Mouse (Mus musculus) forebrain, embryonic 15.5 days (tissue): Measurements from ENCODE around the gene Dusp12. TPM values are rescaled to one million over a fixed set of nuclear protein-coding genes. Genes with fewer than 3 reads are reported as not detected.

ENCODE experiments used
- ATAC-seq: fragments of 200-750 bp; cut with Nextera tagmentation; replicated peaks from 2 replicates; pipeline ENCODE4 v1.8.0; 2017; ENCODE audit warnings: mild to moderate bottlenecking, moderate TSS enrichment, moderate library complexity
- H3K27ac ChIP-seq: fragments of 300-500 bp; sonication (generic); replicated peaks from 2 replicates; pipeline ENCODE4 v1.5.1; 2015; ENCODE audit warnings: mild to moderate bottlenecking, inconsistent platforms
- H3K27me3 ChIP-seq: fragments of 300-500 bp; sonication (generic); 2 replicates; pipeline ENCODE4 v1.6.1; 2015; ENCODE audit warnings: inconsistent platforms
- H3K36me3 ChIP-seq: fragments of 300-500 bp; sonication (generic); 2 replicates; pipeline ENCODE4 v1.6.1; 2015; ENCODE audit warnings: mild to moderate bottlenecking, inconsistent platforms
- H3K4me1 ChIP-seq: fragments of 300-500 bp; sonication (generic); 2 replicates; pipeline ENCODE4 v1.6.1; 2015; ENCODE audit warnings: inconsistent platforms
- H3K4me2 ChIP-seq: fragments of 300-500 bp; sonication (generic); replicated peaks from 2 replicates; pipeline ENCODE4 v1.6.1; 2015; ENCODE audit warnings: mild to moderate bottlenecking, inconsistent platforms
- H3K4me3 ChIP-seq: fragments of 300-500 bp; sonication (generic); 2 replicates; pipeline ENCODE4 v1.5.1; 2015; ENCODE audit warnings: mild to moderate bottlenecking, inconsistent platforms
- H3K9ac ChIP-seq: fragments of 300-500 bp; sonication (generic); replicated peaks from 2 replicates; pipeline ENCODE4 v1.6.1; 2015; ENCODE audit warnings: mild to moderate bottlenecking, inconsistent platforms
- H3K9me3 ChIP-seq: fragments of 300-500 bp; sonication (generic); 2 replicates; pipeline ENCODE4 v1.6.1; 2016; ENCODE audit warnings: inconsistent platforms
- WGBS: fragments of 180-500 bp; shearing (Covaris S2); methylation state at CpG from one replicate; pipeline ENCODE4 v1.1.7; 2015; ENCODE audit warnings: mixed read lengths; 5-methylcytosine and 5-hydroxymethylcytosine counted together
- polyA plus RNA-seq: library from polyadenylated mRNA; unstranded; fragments of >200 nt; fragmentation: Nextera tagmentation; extraction: Ambion mirVana; gene quantifications from 2 replicates; pipeline ENCODE4 v1.2.1, GENCODE M21; 2015

The Dusp12 gene
- polyA plus RNA-seq: 36.4 and 36.8 TPM in 2 replicates

GRCm38 (mm10) chr1:170884978-170885561 lies at the start of gene Dusp12, which contains the start of gene Gm26620:
TSS of gene Dusp12 (minus strand) at chr1:170885540.
TSS of gene Gm26620 (plus strand) at chr1:170885065.
- Histone ChIP-seq H3K4me3 (peak within 1 kb of the TSS; percentile 92), H3K4me1 (peaks cover 18% of the 10 kb centered on the region), H3K27me3 (no peaks in the 10 kb centered on the region), H3K9ac (peak within 1 kb of the TSS; percentile 94), H3K4me2 (peak within 1 kb of the TSS; percentile 59), H3K27ac (peak within 1 kb of the TSS; percentile 86), H3K9me3 (no peaks in the 10 kb centered on the region), H3K36me3 (peaks cover 7% of the 10 kb centered on the region)
- peak; percentile 97 for ATAC-seq
- under 1% methylated on average over 46 of the region's 46 CpGs for WGBS

DNA sequence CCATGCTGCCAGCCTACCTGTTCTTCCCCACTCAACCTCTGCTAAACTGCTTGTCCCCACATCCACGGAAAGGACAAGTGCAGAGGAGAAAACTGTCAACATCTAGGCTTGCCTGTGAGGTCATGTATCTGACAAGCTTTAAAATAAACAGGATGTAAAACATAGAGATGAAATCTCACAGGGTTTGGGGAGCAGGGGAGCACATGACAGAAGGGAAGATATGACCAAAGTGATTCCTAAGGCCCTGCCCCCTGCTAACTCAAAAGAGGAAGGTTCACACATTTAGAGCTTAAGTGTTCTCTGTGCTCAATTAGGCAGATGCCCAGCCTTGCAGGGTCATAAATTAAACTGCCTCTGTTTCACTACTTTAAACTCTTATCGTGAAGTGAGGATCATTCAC lies 49.0 kb upstream of the Dusp12 start:
- no peaks in the 10 kb centered on the region for H3K4me1 ChIP-seq
- no peak overlapping the region for H3K4me3 ChIP-seq
- H3K4me2 ChIP-seq: no peak overlapping the region
- H3K9ac ChIP-seq: no peak overlapping the region
- WGBS: 84% methylated on average over 2 of the region's 2 CpGs
- H3K9me3 ChIP-seq: no peaks in the 10 kb centered on the region
- H3K36me3 ChIP-seq: no peaks in the 10 kb centered on the region
- no peak overlapping the region for H3K27ac ChIP-seq
- H3K27me3 ChIP-seq: no peaks in the 10 kb centered on the region
- no peak for ATAC-seq

DNA sequence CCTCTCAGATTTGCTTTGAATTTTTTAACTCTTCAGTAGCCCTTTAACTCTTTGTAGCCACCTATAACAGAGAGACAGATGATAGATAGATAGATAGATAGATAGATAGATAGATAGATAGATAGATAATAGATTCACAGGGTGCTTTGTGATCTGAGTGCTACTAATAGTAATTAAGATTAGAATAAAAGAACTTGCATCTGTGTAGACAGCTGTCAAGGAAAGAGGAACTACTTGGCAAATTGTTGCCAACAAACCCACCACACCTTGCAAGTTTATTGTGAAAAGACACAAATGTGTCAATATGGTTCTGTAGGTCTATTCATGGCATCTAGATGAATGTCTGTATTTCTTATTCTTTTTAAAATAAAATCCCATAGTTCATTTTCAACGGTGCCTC lies 48.6 kb upstream of the Dusp12 start:
- H3K4me1 ChIP-seq: no peaks in the 10 kb centered on the region
- WGBS: 91% methylated on average over 1 of the region's 1 CpGs
- H3K9ac ChIP-seq: no peak overlapping the region
- no peaks in the 10 kb centered on the region for H3K9me3 ChIP-seq
- H3K4me3 ChIP-seq: no peak overlapping the region
- H3K36me3 ChIP-seq: no peaks in the 10 kb centered on the region
- no peak for ATAC-seq
- no peak overlapping the region for H3K27ac ChIP-seq
- H3K27me3 ChIP-seq: no peaks in the 10 kb centered on the region
- H3K4me2 ChIP-seq: no peak overlapping the region

DNA sequence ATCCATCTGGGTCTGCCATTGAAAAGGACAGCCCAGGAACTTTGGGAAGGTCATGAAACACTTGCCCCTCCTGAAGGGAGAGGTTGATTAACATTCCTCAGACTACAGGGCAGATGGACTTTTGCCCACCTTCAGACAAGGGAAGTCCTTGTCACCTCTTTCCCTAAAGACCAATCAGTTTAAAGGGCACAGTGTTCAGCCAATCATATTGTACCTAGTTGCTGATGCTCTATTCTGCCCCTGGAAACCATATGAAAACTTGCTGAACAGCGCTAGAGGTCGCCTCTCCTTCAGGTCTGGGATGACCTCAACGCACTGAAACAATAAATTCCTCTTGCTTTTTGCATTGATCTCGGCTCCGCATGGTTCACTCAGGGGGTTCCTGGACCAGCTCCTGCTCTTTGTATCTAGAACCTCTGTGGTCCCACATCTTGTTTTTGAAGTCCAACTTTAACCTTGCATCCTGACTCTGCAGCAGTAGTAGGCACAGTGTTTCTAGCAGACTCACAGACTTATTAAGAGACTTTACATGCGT lies 48.1 kb upstream of the Dusp12 start:
- no peaks in the 10 kb centered on the region for H3K4me1 ChIP-seq
- ATAC-seq: no peak
- H3K27ac ChIP-seq: no peak overlapping the region
- H3K9ac ChIP-seq: no peak overlapping the region
- H3K36me3 ChIP-seq: no peaks in the 10 kb centered on the region
- no peak overlapping the region for H3K4me2 ChIP-seq
- no peak overlapping the region for H3K4me3 ChIP-seq
- H3K27me3 ChIP-seq: no peaks in the 10 kb centered on the region
- H3K9me3 ChIP-seq: no peaks in the 10 kb centered on the region
- 75% methylated on average over 6 of the region's 6 CpGs for WGBS

DNA sequence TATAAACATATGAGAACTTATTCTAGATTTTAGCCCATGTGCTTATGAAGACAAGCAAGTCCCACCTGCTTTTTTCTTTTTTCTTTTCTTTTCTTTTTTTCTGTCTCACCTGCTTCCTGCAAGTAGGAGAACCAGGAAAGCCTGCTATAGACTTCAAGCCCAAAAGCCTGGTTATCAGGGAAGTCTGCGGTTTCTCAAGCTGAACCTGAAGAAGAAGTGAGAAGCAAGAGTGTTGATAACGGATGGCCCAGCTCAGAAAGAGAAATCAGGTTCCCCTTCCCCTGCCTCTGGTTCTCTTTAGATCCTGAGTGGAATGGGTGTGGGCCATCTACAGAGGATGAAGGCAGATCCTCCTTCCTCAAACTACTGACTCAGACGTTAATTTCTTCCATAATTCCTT lies 46.7 kb upstream of the Dusp12 start:
- H3K36me3 ChIP-seq: no peaks in the 10 kb centered on the region
- no peak overlapping the region for H3K4me2 ChIP-seq
- no peaks in the 10 kb centered on the region for H3K27me3 ChIP-seq
- no peak for ATAC-seq
- H3K4me1 ChIP-seq: no peaks in the 10 kb centered on the region
- 87% methylated on average over 3 of the region's 3 CpGs for WGBS
- no peak overlapping the region for H3K9ac ChIP-seq
- no peaks in the 10 kb centered on the region for H3K9me3 ChIP-seq
- no peak overlapping the region for H3K4me3 ChIP-seq
- H3K27ac ChIP-seq: no peak overlapping the region

DNA sequence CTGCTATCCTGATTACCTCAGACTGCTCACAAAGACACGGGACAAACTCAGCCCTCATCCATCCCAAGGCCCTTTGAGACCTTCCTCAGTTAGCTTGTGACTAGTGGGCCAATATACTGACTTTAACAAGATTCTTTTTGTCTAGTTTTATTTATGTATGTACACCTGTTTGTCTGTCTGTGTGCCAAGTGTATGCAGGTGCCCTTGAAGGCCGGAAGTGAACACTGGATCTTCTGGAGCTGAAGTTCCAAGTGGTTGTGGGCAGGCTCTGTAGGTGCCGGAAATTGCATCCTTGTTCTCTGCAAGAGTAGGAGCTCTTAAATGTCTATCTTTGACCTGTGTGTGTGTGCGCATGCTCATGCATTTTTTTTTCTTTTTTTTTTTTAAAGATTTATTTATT lies 43.9 kb upstream of the Dusp12 start:
- H3K27me3 ChIP-seq: no peaks in the 10 kb centered on the region
- WGBS: 86% methylated on average over 4 of the region's 4 CpGs
- no peaks in the 10 kb centered on the region for H3K36me3 ChIP-seq
- H3K9me3 ChIP-seq: no peaks in the 10 kb centered on the region
- H3K4me2 ChIP-seq: no peak overlapping the region
- H3K27ac ChIP-seq: no peak overlapping the region
- H3K4me1 ChIP-seq: no peaks in the 10 kb centered on the region
- no peak overlapping the region for H3K4me3 ChIP-seq
- H3K9ac ChIP-seq: no peak overlapping the region
- ATAC-seq: no peak

- H3K27me3 ChIP-seq: no peaks in the 10 kb centered on the region
- no peaks in the 10 kb centered on the region for H3K4me1 ChIP-seq
- ATAC-seq: no peak
- no peak overlapping the region for H3K4me3 ChIP-seq
- H3K4me2 ChIP-seq: no peak overlapping the region
- H3K27ac ChIP-seq: no peak overlapping the region
- no peaks in the 10 kb centered on the region for H3K9me3 ChIP-seq
- 72% methylated on average over 2 of the region's 2 CpGs for WGBS
- no peaks in the 10 kb centered on the region for H3K36me3 ChIP-seq
- H3K9ac ChIP-seq: no peak overlapping the region
Observed at GRCm38 (mm10) chr1:170928467-170928866, 43.1 kb upstream of the Dusp12 start.

DNA sequence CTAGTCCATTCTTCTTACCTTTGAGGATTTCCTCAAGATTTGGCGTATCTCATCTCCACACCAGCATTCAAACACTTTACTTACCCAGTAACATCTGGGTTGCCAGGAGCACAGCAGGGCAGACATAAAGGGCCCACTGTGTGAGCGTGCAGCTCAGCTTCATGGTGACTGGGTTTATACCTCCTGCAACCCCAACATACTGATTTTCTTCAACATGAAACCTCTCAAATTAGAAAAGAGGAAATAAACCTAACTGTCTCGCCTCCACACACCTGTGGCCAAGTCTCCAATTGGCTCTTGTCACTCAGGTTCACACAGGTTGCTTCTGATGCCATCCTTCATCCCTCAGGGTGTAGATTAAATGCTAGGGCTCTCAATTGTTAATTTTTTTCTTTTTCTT lies 42.0 kb upstream of the Dusp12 start, which contains the start of gene Fcrla:
Gene Fcrla (minus strand): TSS at position 206 of the 400 bp plus-strand sequence.
- Histone ChIP-seq H3K36me3 (no peaks in the 10 kb centered on the region), H3K9ac (no peak within 1 kb of the TSS), H3K4me3 (no peak within 1 kb of the TSS), H3K4me2 (no peak within 1 kb of the TSS), H3K27me3 (no peaks in the 10 kb centered on the region), H3K9me3 (no peaks in the 10 kb centered on the region), H3K27ac (no peak within 1 kb of the TSS), H3K4me1 (no peaks in the 10 kb centered on the region)
- ATAC-seq: no peak
- 76% methylated on average over 3 of the region's 3 CpGs for WGBS

DNA sequence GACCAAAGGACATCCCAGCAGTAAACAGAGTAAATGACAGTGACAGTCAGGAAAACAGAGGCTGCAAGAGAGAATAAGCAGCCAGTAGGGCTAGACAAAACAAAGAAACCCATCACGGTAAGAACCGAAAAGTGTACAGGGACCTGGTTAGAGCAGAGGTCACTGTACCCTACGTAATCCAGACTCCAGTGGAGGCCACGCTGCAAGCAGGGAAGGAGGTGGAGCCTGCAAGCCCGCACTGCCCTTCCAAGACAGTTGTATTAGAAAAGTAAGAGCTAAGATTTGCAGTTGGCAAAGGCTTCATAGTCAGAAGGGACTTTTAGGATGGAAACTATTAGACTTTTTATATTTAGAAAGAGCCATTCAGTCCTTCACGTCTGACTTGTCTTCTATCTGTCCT lies 41.6 kb upstream of the Dusp12 start:
- WGBS: 70% methylated on average over 6 of the region's 6 CpGs
- ATAC-seq: no peak
- Histone ChIP-seq H3K27me3 (no peaks in the 10 kb centered on the region), H3K36me3 (no peaks in the 10 kb centered on the region), H3K4me1 (no peaks in the 10 kb centered on the region), H3K4me2 (no peak overlapping the region), H3K9ac (no peak overlapping the region), H3K4me3 (no peak overlapping the region), H3K27ac (no peak overlapping the region), H3K9me3 (no peaks in the 10 kb centered on the region)

DNA sequence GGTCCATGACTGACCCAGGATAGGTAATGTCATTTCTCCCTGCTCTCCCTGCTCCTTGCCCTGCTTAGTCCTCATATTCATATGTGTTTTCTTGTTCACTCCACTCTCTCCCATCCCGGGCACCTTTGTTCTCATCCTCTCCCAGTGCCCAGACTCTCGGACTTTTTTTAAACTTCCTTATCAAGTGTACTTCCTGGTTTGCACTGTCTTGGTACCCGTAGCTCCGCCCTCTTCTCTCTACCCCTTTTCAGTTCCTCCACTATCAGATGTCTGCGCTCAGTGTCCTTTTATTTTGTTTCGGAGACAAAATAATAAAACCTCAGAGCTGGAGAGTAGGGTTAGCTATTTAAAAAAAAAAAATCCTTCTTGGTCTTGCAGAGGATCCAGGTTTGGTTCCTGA lies 39.1 kb upstream of the Dusp12 start:
- no peak for ATAC-seq
- no peaks in the 10 kb centered on the region for H3K36me3 ChIP-seq
- H3K4me3 ChIP-seq: no peak overlapping the region
- no peak overlapping the region for H3K27ac ChIP-seq
- no peak overlapping the region for H3K9ac ChIP-seq
- WGBS: 87% methylated on average over 6 of the region's 6 CpGs
- no peaks in the 10 kb centered on the region for H3K27me3 ChIP-seq
- H3K9me3 ChIP-seq: no peaks in the 10 kb centered on the region
- no peaks in the 10 kb centered on the region for H3K4me1 ChIP-seq
- H3K4me2 ChIP-seq: no peak overlapping the region

DNA sequence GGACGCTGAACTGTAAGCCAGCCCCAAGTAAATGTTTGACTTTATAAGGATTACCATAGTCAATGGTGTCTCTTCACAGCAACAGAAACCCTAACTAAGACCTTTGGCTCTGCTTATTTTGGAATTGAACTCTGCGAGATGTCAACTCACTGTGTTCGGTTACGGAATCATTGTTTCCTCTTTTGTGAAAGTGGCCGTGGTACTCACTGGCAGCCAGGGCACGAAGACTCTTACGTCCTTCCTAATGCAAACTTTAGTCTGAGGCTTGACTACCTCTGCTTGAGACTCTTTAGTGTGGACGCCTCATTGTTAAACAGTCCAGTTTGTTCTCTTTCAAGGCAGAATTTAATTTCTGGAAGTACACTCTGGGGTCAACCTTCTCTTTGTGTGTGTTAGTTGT lies 34.0 kb upstream of the Dusp12 start:
- no peak for ATAC-seq
- no peaks in the 10 kb centered on the region for H3K4me1 ChIP-seq
- H3K4me2 ChIP-seq: no peak overlapping the region
- H3K9ac ChIP-seq: no peak overlapping the region
- H3K27ac ChIP-seq: no peak overlapping the region
- no peaks in the 10 kb centered on the region for H3K9me3 ChIP-seq
- no peaks in the 10 kb centered on the region for H3K36me3 ChIP-seq
- H3K4me3 ChIP-seq: no peak overlapping the region
- H3K27me3 ChIP-seq: no peaks in the 10 kb centered on the region
- 93% methylated on average over 8 of the region's 8 CpGs for WGBS

DNA sequence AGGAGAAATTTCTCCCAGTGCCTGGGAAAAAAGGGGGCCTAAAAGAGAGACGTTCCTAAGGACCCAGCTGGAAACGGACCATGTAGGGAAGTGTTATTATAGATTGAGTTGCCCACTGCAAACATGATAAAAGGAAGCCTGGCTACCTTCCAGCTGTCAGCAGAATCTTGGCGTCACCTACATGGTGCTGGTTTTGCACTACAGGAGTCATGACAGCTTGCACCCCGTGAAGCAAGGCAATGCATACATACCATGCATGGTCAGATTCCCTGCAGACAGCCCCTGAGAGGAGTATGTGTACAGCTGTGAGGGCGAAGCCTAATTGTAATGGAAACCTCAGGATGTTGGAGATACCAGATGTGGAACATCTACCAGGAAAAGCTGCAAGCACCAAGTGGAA lies 30.3 kb upstream of the Dusp12 start:
- Histone ChIP-seq H3K4me2 (no peak overlapping the region), H3K36me3 (no peaks in the 10 kb centered on the region), H3K9ac (no peak overlapping the region), H3K27me3 (no peaks in the 10 kb centered on the region), H3K4me1 (no peaks in the 10 kb centered on the region), H3K4me3 (no peak overlapping the region), H3K9me3 (no peaks in the 10 kb centered on the region), H3K27ac (no peak overlapping the region)
- ATAC-seq: no peak
- 62% methylated on average over 5 of the region's 5 CpGs for WGBS
